Mouse (Mus musculus) hindbrain, postnatal 0 days (tissue): ENCODE data around the gene Ccdc88a. TPM values are rescaled to one million over a fixed set of nuclear protein-coding genes. Genes with fewer than 3 reads are reported as not detected.

ENCODE experiments used
- ATAC-seq: fragments of 200-750 bp; cut with Nextera tagmentation; 2 replicates; pipeline ENCODE4 v1.8.0; 2017; ENCODE audit warnings: mild to moderate bottlenecking, moderate TSS enrichment, moderate library complexity
- DNase-seq: peaks from one replicate; pipeline ENCODE4 v3.0.0-alpha.2; 2015; ENCODE audit warnings: low spot score
- H3K27ac ChIP-seq: fragments of 300-500 bp; sonication (generic); 2 replicates; pipeline ENCODE4 v1.5.1; 2014; ENCODE audit warnings: mild to moderate bottlenecking
- H3K27me3 ChIP-seq: fragments of 300-500 bp; sonication (generic); 2 replicates; pipeline ENCODE4 v1.6.1; 2014; ENCODE audit warnings: low read length, mixed read lengths; ENCODE audit not compliant: insufficient read depth
- H3K36me3 ChIP-seq: fragments of 300-500 bp; sonication (generic); 2 replicates; pipeline ENCODE4 v1.6.1; 2014; ENCODE audit warnings: low read length, mixed read lengths; ENCODE audit not compliant: insufficient read depth
- H3K4me1 ChIP-seq: fragments of 300-500 bp; sonication (generic); 2 replicates; pipeline ENCODE4 v1.6.1; 2014; ENCODE audit warnings: antibody characterized with exemption, low read length, mixed read lengths; ENCODE audit not compliant: insufficient read depth
- H3K4me2 ChIP-seq: fragments of 300-500 bp; sonication (generic); 2 replicates; pipeline ENCODE4 v1.6.1; 2014; ENCODE audit warnings: low read depth, mild to moderate bottlenecking, low read length, moderate library complexity, mixed read lengths
- H3K4me3 ChIP-seq: fragments of 300-500 bp; sonication (generic); 2 replicates; pipeline ENCODE4 v1.5.1; 2014; ENCODE audit warnings: low read length
- H3K9ac ChIP-seq: fragments of 300-500 bp; sonication (generic); replicated peaks from 2 replicates; pipeline ENCODE4 v1.6.1; 2014; ENCODE audit warnings: mild to moderate bottlenecking, low read length, moderate library complexity, mixed read lengths
- H3K9me3 ChIP-seq: fragments of 300-500 bp; sonication (generic); 2 replicates; pipeline ENCODE4 v1.6.1; 2016; ENCODE audit warnings: low read length, mixed read lengths
- CTCF ChIP-seq: IDR thresholded peaks from 2 replicates; pipeline ENCODE4 v1.5.1; 2016; ENCODE audit warnings: antibody characterized with exemption, control low read depth, low read depth
- WGBS: fragments of 180-500 bp; shearing (Covaris S2); extraction: QIAGEN DNeasy Blood & Tissue Kit; methylation state at CpG from one replicate; pipeline ENCODE4 v1.1.7; 2014; 5-methylcytosine and 5-hydroxymethylcytosine counted together
- polyA plus RNA-seq: library from polyadenylated mRNA; unstranded; fragments of >200 nt; fragmentation: Nextera tagmentation; extraction: Ambion mirVana; gene quantifications from 2 replicates; pipeline ENCODE4 v1.2.1, GENCODE M21; 2015
- total RNA-seq: library from RNA; depleted of rRNA; stranded (reverse); fragments of >200 nt; gene quantifications from 2 replicates; pipeline ENCODE4 v1.2.3, GENCODE M21; 2014

The Ccdc88a gene
- total and polyA plus RNA-seq, 2 experiments from 2014 or later: 59.0 to 82.6 TPM

- ATAC-seq (no peak), DNase-seq (peak; percentile 7)
- no peak overlapping the region for H3K4me3 ChIP-seq
- no peak overlapping the region for H3K9ac ChIP-seq
- H3K4me1 ChIP-seq: no peaks in the 10 kb centered on the region
- H3K9me3 ChIP-seq: no peaks in the 10 kb centered on the region
- no peak overlapping the region for H3K27ac ChIP-seq
- 32% methylated on average over 1 of the region's 1 CpGs for WGBS
- TF ChIP-seq CTCF: no peak
- no peaks in the 10 kb centered on the region for H3K36me3 ChIP-seq
- H3K4me2 ChIP-seq: no peak overlapping the region
- no peaks in the 10 kb centered on the region for H3K27me3 ChIP-seq
These were observed 21.2 kb upstream of the Ccdc88a start for GRCm38 (mm10) chr11:29352214-29352613.

- Histone ChIP-seq H3K4me3 (no peak overlapping the region), H3K9ac (no peak overlapping the region), H3K4me2 (no peak overlapping the region), H3K27ac (no peak overlapping the region), H3K4me1 (no peaks in the 10 kb centered on the region), H3K9me3 (no peaks in the 10 kb centered on the region), H3K36me3 (no peaks in the 10 kb centered on the region), H3K27me3 (no peaks in the 10 kb centered on the region)
- ATAC-seq (no peak), DNase-seq (no peak)
- no peak for TF ChIP-seq CTCF
- 72% methylated on average over 1 of the region's 1 CpGs for WGBS
These were observed 5.3 kb upstream of the Ccdc88a start for GRCm38 (mm10) chr11:29368161-29368560.

DNA sequence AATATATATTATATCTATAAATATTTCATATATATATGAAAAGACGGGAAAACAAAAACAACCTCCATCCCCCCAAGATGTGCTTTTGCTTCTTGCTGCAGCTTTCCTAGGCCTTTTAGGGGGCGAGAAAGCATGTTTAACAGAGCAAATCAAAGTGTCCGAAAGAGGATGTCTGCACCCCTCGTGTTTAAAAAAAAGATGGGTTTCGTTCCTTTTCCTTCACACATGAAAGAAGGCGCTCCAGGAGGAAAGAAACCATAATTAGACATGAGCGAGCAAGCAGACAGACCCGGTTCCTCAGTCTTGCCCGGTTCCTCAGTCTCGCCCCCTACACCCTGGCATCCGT, 435 bp upstream of the Ccdc88a start:
- no peaks in the 10 kb centered on the region for H3K9me3 ChIP-seq
- peak overlapping the region; percentile 96 for H3K27ac ChIP-seq
- H3K4me2 ChIP-seq: peak overlapping the region; percentile 72
- TF ChIP-seq CTCF: no peak
- H3K27me3 ChIP-seq: no peaks in the 10 kb centered on the region
- no peak for DNase-seq
- peak overlapping the region; percentile 95 for H3K4me3 ChIP-seq
- ATAC-seq: no peak
- H3K9ac ChIP-seq: peak overlapping the region; percentile 96
- no peaks in the 10 kb centered on the region for H3K36me3 ChIP-seq
- 4% methylated on average over 10 of the region's 11 CpGs for WGBS
- no peaks in the 10 kb centered on the region for H3K4me1 ChIP-seq

- H3K36me3 ChIP-seq: no peaks in the 10 kb centered on the region
- H3K9me3 ChIP-seq: no peaks in the 10 kb centered on the region
- H3K27ac ChIP-seq: peak overlapping the region; percentile 96
- ATAC-seq: peak; percentile 6; the same call in 1 of the 2 replicates
- H3K27me3 ChIP-seq: no peaks in the 10 kb centered on the region
- H3K4me2 ChIP-seq: peak overlapping the region; percentile 72
- TF ChIP-seq CTCF: peak; percentile 23
- no peaks in the 10 kb centered on the region for H3K4me1 ChIP-seq
- H3K4me3 ChIP-seq: peak overlapping the region; percentile 95
- peak overlapping the region; percentile 96 for H3K9ac ChIP-seq
- no peak for DNase-seq
- 0% methylated on average over 8 of the region's 8 CpGs for WGBS
These were observed 807 bp downstream of the Ccdc88a start for GRCm38 (mm10) chr11:29374274-29374656.

DNA sequence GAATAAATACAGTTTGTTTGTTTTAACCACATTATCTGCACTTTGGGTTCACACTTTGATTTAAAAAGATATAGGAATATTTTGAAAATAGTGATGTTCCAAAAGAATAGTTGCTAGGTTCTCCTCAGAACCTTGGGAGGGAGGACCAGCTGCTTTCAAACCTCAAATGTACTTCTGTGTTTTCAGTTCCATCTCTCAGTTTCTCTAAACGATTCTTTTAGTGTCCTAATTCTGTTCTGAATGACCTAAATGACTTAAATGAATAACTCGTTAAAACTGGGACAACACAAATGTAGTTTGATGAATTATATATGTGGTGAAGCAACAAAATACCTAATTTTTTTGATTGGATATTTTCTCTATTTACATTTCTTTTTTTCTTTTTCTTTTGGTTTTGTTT, 3.2 kb downstream of the Ccdc88a start:
- 78% methylated on average over 2 of the region's 2 CpGs for WGBS
- Histone ChIP-seq H3K27me3 (no peaks in the 10 kb centered on the region), H3K36me3 (no peaks in the 10 kb centered on the region), H3K4me2 (peak overlapping the region; percentile 72), H3K27ac (no peak overlapping the region), H3K4me1 (no peaks in the 10 kb centered on the region), H3K4me3 (peak overlapping the region; percentile 16), H3K9me3 (no peaks in the 10 kb centered on the region), H3K9ac (no peak overlapping the region)
- DNase-seq (no peak), ATAC-seq (no peak)
- no peak for TF ChIP-seq CTCF

DNA sequence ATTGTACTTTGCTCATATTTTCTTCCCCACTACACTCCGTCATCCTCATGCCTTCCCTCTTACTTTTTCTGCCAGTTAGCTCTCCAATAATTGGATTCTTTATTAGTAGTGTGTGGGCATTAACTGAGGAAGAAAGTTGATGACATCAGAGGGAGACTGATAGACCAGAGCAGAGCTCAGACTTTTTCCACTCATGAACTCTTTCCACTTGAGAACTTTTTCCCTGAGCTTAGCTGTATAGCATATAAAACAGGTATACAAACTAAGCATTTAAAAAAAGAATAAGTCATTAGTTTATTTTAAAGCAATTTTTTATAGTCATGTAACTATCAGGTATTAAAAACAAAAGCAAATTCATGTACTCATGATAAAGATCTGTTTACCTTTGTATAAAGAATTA, 5.3 kb downstream of the Ccdc88a start:
- Histone ChIP-seq H3K9ac (no peak overlapping the region), H3K4me2 (no peak overlapping the region), H3K4me3 (no peak overlapping the region), H3K9me3 (no peaks in the 10 kb centered on the region), H3K27ac (no peak overlapping the region), H3K27me3 (no peaks in the 10 kb centered on the region), H3K36me3 (no peaks in the 10 kb centered on the region), H3K4me1 (no peaks in the 10 kb centered on the region)
- ATAC-seq (no peak), DNase-seq (no peak)
- WGBS: 90% methylated on average over 1 of the region's 1 CpGs
- no peak for TF ChIP-seq CTCF

DNA sequence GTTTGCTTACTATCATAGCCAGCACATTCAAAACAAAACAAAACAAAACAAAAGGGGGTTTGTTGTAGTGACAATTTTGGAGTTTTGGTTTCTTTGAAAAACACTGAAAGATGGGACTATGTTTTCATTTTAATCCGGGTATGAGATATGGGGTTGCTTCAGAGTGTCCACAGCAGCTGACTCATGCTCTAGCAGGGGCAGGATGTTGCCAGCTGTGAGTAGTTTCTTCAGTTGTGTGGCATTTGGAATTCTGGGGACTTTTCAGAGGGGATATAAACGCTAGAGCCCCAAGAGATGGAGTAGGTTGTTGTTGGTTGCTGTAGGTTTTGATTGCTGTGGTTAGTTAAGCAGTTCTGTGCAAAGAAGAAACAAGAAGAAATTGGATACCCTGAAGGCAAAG, 10.0 kb downstream of the Ccdc88a start:
- Histone ChIP-seq H3K4me3 (no peak overlapping the region), H3K36me3 (no peaks in the 10 kb centered on the region), H3K27me3 (no peaks in the 10 kb centered on the region), H3K4me2 (no peak overlapping the region), H3K9me3 (no peaks in the 10 kb centered on the region), H3K9ac (no peak overlapping the region), H3K4me1 (no peaks in the 10 kb centered on the region), H3K27ac (no peak overlapping the region)
- ATAC-seq (no peak), DNase-seq (no peak)
- no peak for TF ChIP-seq CTCF
- 68% methylated on average over 2 of the region's 2 CpGs for WGBS
